Mouse (Mus musculus): Measurements from ENCODE around the gene Kcnk1. TPM values are rescaled to one million over a fixed set of nuclear protein-coding genes. Genes with fewer than 3 reads are reported as not detected.

Gene Kcnk1
- polyA plus RNA-seq (2015; fragmentation: Illumina TruSeq; extraction: RNeasy Lipid Tissue Mini Kit (QIAGEN cat#74804); ENCODE audit: insufficient read depth, low read depth, low replicate concordance) = 8.1 TPM

DNA sequence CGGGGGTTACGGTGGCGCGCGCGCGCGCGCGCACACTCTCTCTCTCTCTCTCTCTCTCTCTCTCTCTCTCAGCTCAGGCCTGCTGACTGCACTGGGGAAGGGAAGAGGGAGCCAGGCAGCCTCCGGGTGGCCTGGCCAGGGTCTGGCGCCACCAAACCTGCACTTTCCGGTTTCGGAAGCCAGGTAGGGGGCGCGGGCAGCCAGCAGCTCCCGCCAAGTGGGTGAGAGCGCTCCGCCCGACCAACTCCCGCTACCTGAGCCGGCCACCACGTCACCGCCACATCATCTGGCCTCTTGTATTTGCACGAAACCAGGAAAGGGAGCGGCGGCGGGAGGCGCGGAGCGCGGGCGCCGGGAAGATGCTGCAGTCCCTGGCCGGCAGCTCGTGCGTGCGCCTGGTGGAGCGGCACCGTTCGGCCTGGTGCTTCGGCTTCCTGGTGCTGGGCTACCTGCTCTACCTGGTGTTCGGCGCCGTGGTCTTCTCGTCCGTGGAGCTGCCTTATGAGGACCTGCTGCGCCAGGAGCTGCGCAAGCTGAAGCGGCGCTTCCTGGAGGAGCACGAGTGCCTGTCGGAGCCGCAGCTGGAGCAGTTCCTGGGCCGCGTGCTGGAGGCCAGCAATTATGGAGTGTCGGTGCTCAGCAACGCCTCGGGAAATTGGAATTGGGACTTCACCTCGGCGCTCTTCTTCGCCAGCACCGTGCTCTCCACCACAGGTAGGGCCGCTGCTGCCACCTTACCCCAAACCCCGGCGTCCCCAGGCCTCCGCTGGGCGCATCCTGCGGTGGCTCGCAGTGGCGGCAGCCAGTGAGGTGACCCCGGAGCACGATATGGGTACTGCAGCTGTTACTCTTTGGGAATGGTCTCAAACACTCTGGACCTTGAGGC, at the start of gene Kcnk1:
TSS of gene Kcnk1 (plus strand) at position 70 of the 886 bp plus-strand sequence.

Other genes starting within 250 kb of the Kcnk1 start
- gene Pcnx2, start 96.9 kb upstream of the Kcnk1 start, polyA plus RNA-seq (2015; fragmentation: Illumina TruSeq; extraction: RNeasy Lipid Tissue Mini Kit (QIAGEN cat#74804); ENCODE audit: insufficient read depth, low read depth, low replicate concordance) = 1.4 TPM
- gene Map3k21, start 84.7 kb upstream of the Kcnk1 start, polyA plus RNA-seq (2015; fragmentation: Illumina TruSeq; extraction: RNeasy Lipid Tissue Mini Kit (QIAGEN cat#74804); ENCODE audit: insufficient read depth, low read depth, low replicate concordance) = 1.9 TPM

All from pancreas, adult 10 weeks (tissue).